Mouse (Mus musculus) monocyte, adult 2 months (primary cell): ENCODE results near the gene Bglap2.
"Not testable (repeated sequence)": the region's sequence is repeated elsewhere in the genome, so short reads cannot be mapped to it uniquely, and the experiment has no call there.

Experiments
- DNase-seq, 2 experiments: peaks; one replicate each; pipeline ENCODE4 v3.0.0; 2022; ENCODE audit warnings: low spot score in 2 of 2, low read depth in 1 of 2

The Bglap2 gene

DNA sequence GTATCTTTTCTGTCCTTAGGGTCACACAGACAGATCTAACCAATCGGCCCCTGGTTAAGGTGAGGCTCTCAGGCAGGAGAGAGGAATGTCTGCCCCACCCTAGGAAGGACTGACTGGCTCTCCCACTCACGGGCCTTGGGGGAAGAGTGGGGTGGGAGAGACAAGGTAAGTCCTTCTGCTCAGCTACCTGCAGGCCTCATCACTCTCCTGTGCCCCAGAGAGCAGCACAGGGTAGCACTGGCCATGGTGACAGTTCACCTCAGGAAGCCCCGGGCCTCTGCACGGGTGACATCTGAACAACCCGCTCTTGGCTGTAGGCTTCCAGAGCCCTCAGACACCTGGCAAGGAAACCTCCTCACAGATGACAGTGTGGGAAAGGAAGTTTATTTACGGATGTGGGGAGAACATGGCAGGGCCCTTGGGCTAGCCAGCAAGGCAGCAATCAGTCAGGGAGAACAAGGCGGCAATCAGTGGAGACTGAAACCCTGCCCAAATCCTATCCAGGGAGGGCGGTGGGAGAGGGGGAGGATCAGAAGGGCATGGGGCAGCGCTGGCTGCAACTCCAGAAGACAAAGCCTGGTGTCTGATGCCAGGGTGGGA is 15.4 kb upstream of the Bglap2 start:
- DNase-seq, result no peak

DNA sequence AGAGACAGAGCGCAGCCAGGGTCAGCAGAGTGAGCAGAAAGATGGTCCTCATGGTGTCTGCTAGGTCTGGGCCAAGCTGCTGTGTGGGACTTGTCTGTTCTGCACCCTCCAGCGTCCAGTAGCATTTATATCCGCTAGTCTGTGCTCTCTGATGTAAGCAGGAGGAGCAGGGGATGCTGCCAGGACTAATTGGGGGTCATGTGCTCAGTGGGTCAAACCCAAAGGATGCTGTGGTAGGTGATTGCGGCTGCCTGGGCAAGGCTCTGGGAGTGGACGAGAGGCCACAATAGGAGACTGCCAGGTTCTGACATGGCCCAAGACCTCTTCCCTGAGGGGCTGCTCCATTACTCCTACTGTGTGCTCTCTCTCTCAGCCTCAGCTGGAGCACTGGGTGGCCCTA is 5.9 kb upstream of the Bglap2 start, which contains the start of gene Bglap:
Gene Bglap (minus strand): TSS at position 101 of the 400 bp plus-strand sequence.
- DNase-seq, result no peak

DNA sequence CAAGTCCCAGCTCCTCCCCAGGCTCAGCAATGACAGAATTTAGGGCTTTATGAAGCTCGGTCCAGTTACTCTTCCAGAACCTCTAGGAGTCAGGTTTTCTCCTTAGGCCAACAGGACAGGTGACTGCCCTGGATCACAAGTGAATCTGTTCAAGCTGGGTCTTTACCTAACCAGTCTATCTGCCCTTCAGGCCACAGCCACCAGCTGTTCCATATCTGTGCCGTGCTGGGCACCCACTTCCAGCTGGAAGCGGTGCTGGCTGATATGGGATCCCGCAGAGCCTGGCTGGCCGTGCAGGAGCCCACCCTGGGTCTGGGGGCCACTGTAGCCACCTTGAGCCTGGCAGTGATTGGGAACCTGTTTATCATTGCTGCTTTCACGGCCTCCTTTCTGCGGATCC is 3.9 kb upstream of the Bglap2 start:
- DNase-seq, result not testable (repeated sequence)

- DNase-seq, result not testable (repeated sequence)
Observed at GRCm38 (mm10) chr3:88381389-88382315, 3.2 kb upstream of the Bglap2 start.

- DNase-seq, result not testable (repeated sequence)
Observed at GRCm38 (mm10) chr3:88376644-88377043, 1.9 kb downstream of the Bglap2 start.

- not testable (repeated sequence) for DNase-seq
Observed at GRCm38 (mm10) chr3:88375750-88376626, 2.5 kb downstream of the Bglap2 start.

DNA sequence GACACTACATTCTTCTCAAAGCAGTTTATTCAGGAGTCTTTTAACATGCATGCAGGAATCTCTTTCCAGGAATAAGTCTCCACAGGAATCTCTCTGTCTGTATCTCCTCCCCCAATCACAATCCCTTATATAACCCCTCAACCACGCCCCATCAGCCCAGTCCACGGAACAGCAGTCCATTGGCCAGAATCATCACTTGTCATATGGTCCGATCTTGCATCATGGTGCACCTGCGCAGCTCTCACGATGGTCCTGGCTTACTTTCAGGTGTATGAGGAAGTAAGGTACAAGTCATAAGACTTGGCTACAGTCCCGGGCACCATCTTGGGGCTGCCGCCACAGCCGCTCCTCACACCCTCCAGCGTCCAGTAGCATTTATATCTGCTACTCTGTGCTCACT is 5.9 kb downstream of the Bglap2 start, which contains the start of gene Bglap3:
Gene Bglap3 (minus strand): TSS at position 101 of the 400 bp plus-strand sequence.
- DNase-seq, result not testable (repeated sequence)

- not testable (repeated sequence) for DNase-seq
Observed at GRCm38 (mm10) chr3:88368511-88368910, 10.0 kb downstream of the Bglap2 start.

GRCm38 (mm10) chr3:88367517-88367916 is 11.0 kb downstream of the Bglap2 start:
- not testable (repeated sequence) for DNase-seq

DNA sequence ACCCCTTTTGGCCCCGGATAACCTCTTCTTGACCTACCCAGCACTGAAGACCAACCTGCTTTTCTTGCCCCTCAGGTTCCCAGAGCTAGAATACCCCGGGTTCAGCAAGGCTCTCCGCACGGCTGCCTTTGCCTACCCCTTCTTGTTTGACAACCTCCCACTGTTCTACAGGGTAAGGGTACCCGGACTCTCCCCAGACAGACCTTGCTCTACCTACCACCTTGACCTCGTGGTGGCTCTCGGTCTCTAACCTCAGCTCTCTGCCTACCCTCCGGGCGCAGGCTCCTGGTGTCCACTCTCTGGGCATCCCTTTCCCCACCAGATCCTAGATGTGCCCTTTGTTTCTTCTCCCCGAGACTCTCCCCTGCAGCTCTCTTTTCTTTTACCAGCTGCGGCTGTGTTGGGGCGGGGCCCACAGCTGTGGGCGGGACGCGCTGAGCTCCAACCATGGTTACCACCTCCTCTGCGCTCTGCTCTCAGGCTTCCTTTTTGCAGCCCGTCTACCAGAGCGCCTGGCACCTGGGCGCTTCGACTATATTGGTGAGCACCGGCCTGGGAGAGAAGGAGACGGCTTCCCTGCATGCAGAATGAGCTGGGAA is 11.6 kb downstream of the Bglap2 start:
- DNase-seq, result not testable (repeated sequence)

DNA sequence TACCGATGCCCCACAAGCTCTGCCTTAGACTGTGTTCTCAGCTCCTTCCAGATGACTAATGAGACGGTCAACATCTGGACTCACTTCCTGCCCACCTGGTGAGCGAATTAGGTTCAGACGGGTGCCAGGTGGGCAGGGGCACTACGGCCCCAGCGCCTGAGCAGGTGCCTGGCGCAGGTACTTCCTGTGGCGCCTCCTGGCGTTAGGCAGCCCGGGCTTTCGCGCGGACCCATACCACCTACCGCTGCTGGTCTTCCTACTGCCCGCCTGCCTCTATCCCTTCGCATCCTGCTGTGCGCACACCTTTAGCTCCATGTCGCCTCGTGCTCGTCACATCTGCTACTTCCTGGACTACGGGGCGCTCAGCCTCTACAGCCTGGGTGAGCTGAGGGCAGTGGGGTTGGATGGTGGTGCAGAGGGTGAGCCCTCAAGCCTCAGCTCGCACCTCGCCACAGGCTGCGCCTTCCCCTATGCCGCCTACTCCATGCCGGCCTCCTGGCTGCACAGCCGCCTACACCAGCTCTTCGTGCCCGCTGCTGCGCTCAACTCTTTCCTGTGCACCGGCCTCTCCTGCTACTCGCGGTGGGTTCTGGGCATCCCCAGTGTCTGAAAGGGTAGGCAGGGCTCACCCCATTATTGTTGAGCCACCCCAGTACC is 12.7 kb downstream of the Bglap2 start:
- DNase-seq, result no peak

GRCm38 (mm10) chr3:88364337-88364736 is 14.2 kb downstream of the Bglap2 start, which contains the start of gene Paqr6:
TSS of gene Paqr6 (plus strand) at chr3:88364584.
- DNase-seq, result no peak

GRCm38 (mm10) chr3:88363700-88364099 is 14.8 kb downstream of the Bglap2 start:
- DNase-seq, result no peak

DNA sequence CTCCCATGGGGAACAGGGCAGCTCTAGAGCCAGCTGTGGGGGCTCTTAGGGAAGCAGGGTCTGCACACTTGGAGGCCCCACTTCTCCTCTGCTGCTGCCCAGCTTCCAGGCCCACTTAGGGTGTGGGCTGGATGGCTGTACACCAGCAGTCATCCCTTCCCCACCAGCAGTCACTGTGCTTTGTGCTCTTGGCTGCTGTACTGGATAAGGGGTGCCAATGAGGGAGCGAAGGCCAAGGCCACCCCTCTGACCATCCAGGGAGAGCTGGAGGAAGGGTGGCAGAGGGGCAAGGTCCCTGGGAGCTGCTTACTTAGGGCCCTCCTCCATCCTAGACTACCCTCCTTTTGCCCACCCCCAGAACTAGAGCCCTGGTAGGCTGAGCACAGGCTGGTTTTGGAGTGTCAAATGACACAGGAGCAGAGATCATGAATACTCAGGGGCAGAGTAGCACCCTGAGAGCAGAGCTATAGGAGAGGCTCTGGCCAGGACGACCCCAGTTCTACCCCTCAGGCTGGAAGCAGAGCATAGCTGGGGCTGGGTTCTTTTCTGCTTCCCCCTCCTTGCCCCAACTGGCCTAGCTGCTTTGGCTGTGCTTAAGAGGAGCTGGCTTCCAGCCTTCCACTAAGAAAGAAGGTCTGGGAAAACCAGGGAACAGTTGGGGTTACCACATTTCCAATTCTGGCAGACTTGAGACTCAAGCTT is 16.7 kb downstream of the Bglap2 start:
- no peak for DNase-seq

GRCm38 (mm10) chr3:88361096-88361495 is 17.4 kb downstream of the Bglap2 start:
- no peak for DNase-seq

DNA sequence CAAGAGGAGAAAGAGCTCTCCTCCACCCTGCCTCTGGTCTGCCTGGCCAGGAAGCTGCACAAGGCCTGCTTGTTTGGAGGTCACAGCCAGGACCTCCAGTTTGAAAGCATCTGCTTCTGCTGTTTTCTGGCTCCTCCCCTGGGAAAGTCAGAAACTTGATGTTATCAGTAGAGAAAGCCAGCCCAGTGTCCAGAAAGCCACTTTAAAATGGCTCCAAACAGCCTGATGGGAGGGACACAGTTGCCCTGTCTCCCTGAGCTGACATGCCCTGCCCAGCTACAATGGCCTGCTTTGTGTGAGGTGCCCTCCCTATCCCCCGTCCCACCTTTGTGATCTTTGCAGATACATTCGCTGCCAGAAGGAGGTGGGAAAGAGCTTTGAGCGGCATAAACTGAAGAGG is 18.5 kb downstream of the Bglap2 start:
- no peak for DNase-seq

- DNase-seq, result no peak
Observed at GRCm38 (mm10) chr3:88359584-88359983, 18.9 kb downstream of the Bglap2 start.

- DNase-seq, result no peak
Observed at GRCm38 (mm10) chr3:88354396-88355165, 23.9 kb downstream of the Bglap2 start.

- DNase-seq, result no peak
Observed at GRCm38 (mm10) chr3:88352907-88353306, 25.6 kb downstream of the Bglap2 start.
